Mouse (Mus musculus): ENCODE results near the gene Hpd. TPM values are rescaled to one million over a fixed set of nuclear protein-coding genes. Genes with fewer than 3 reads are reported as not detected.

Gene Hpd
- total and polyA plus RNA-seq, 2 experiments from 2014 or later = not detected

- H3K9ac ChIP-seq (replicated peaks; ENCODE audit: low read length, poor library complexity, severe bottlenecking) = 0 out of 2 replicates have a peak overlapping the region, but pooled peaks have one; percentile 78
- ATAC-seq (ENCODE audit: low FRiP score) (peak; percentile 22; the same call in 1 of the 2 replicates), DNase-seq (ENCODE audit: low spot score) (peak; percentile 73)
- H3K9me3 ChIP-seq (ENCODE audit: low read length) = no peaks in the 10 kb centered on the region
- peak overlapping the region; percentile 99 for H3K4me2 ChIP-seq (ENCODE audit: low read depth, low read length, poor library complexity, severe bottlenecking)
- peak overlapping the region; percentile 52 for H3K4me3 ChIP-seq (ENCODE audit: low read depth, low read length)
- H3K27me3 ChIP-seq (ENCODE audit: insufficient read depth, low read length) = no peaks in the 10 kb centered on the region
- TF ChIP-seq CTCF (IDR thresholded peaks at IDR 0.05) = peak; percentile 99
- H3K27ac ChIP-seq (ENCODE audit: low read depth, low read length) = peak overlapping the region; percentile 99
- H3K4me1 ChIP-seq (ENCODE audit: insufficient read depth, low read length) = peaks cover 23% of the 10 kb centered on the region
- 15% methylated on average over 18 of the region's 18 CpGs for WGBS
- no peaks in the 10 kb centered on the region for H3K36me3 ChIP-seq (ENCODE audit: insufficient read depth, low read length)
These were observed 49.3 kb downstream of the Hpd start for GRCm38 (mm10) chr5:123133083-123133783.

GRCm38 (mm10) chr5:123132308-123133071 lies 50.0 kb downstream of the Hpd start, which contains the start of gene Rhof:
Rhof (minus strand) TSS chr5:123132692.
- peak within 1 kb of the TSS; percentile 99 for H3K27ac ChIP-seq (ENCODE audit: low read depth, low read length)
- H3K27me3 ChIP-seq (ENCODE audit: insufficient read depth, low read length) = no peaks in the 10 kb centered on the region
- peak within 1 kb of the TSS; percentile 52 for H3K4me3 ChIP-seq (ENCODE audit: low read depth, low read length)
- H3K4me2 ChIP-seq (ENCODE audit: low read depth, low read length, poor library complexity, severe bottlenecking) = peak within 1 kb of the TSS; percentile 99
- WGBS = 3% methylated on average over 44 of the region's 44 CpGs
- H3K4me1 ChIP-seq (ENCODE audit: insufficient read depth, low read length) = peaks cover 23% of the 10 kb centered on the region
- DNase-seq (ENCODE audit: low spot score) (peak; percentile 90), ATAC-seq (ENCODE audit: low FRiP score) (peak; percentile 62)
- H3K9ac ChIP-seq (replicated peaks; ENCODE audit: low read length, poor library complexity, severe bottlenecking) = peak within 1 kb of the TSS; percentile 78
- TF ChIP-seq CTCF (IDR thresholded peaks at IDR 0.05) = peak; percentile 89
- no peaks in the 10 kb centered on the region for H3K9me3 ChIP-seq (ENCODE audit: low read length)
- no peaks in the 10 kb centered on the region for H3K36me3 ChIP-seq (ENCODE audit: insufficient read depth, low read length)

- WGBS = 88% methylated on average over 5 of the region's 5 CpGs
- H3K27me3 ChIP-seq (ENCODE audit: insufficient read depth, low read length) = no peaks in the 10 kb centered on the region
- TF ChIP-seq CTCF (IDR thresholded peaks at IDR 0.05) = no peak
- H3K9me3 ChIP-seq (ENCODE audit: low read length) = no peaks in the 10 kb centered on the region
- no peaks in the 10 kb centered on the region for H3K36me3 ChIP-seq (ENCODE audit: insufficient read depth, low read length)
- no peak overlapping the region for H3K4me3 ChIP-seq (ENCODE audit: low read depth, low read length)
- H3K9ac ChIP-seq (replicated peaks; ENCODE audit: low read length, poor library complexity, severe bottlenecking) = 0 out of 2 replicates have a peak overlapping the region, but pooled peaks have one; percentile 19
- peaks cover 14% of the 10 kb centered on the region; the same call in 1 of the 2 replicates for H3K4me1 ChIP-seq (ENCODE audit: insufficient read depth, low read length)
- no peak overlapping the region for H3K27ac ChIP-seq (ENCODE audit: low read depth, low read length)
- no peak overlapping the region for H3K4me2 ChIP-seq (ENCODE audit: low read depth, low read length, poor library complexity, severe bottlenecking)
- DNase-seq (ENCODE audit: low spot score) (no peak), ATAC-seq (ENCODE audit: low FRiP score) (no peak)
These were observed 51.7 kb downstream of the Hpd start for GRCm38 (mm10) chr5:123130814-123131148.

- no peaks in the 10 kb centered on the region for H3K27me3 ChIP-seq (ENCODE audit: insufficient read depth, low read length)
- WGBS = 86% methylated on average over 9 of the region's 9 CpGs
- no peak for TF ChIP-seq CTCF (IDR thresholded peaks at IDR 0.05)
- 0 out of 2 replicates have a peak overlapping the region, but pooled peaks have one; percentile 19 for H3K9ac ChIP-seq (replicated peaks; ENCODE audit: low read length, poor library complexity, severe bottlenecking)
- H3K9me3 ChIP-seq (ENCODE audit: low read length) = no peaks in the 10 kb centered on the region
- no peak overlapping the region for H3K4me3 ChIP-seq (ENCODE audit: low read depth, low read length)
- H3K4me1 ChIP-seq (ENCODE audit: insufficient read depth, low read length) = peaks cover 13% of the 10 kb centered on the region; the same call in 1 of the 2 replicates
- no peak overlapping the region for H3K27ac ChIP-seq (ENCODE audit: low read depth, low read length)
- ATAC-seq (ENCODE audit: low FRiP score) (no peak), DNase-seq (ENCODE audit: low spot score) (no peak)
- no peak overlapping the region for H3K4me2 ChIP-seq (ENCODE audit: low read depth, low read length, poor library complexity, severe bottlenecking)
- no peaks in the 10 kb centered on the region for H3K36me3 ChIP-seq (ENCODE audit: insufficient read depth, low read length)
These were observed 52.3 kb downstream of the Hpd start for GRCm38 (mm10) chr5:123130030-123130813.

GRCm38 (mm10) chr5:123129170-123129757 lies 53.3 kb downstream of the Hpd start:
- H3K36me3 ChIP-seq (ENCODE audit: insufficient read depth, low read length) = no peaks in the 10 kb centered on the region
- no peaks in the 10 kb centered on the region for H3K27me3 ChIP-seq (ENCODE audit: insufficient read depth, low read length)
- H3K4me3 ChIP-seq (ENCODE audit: low read depth, low read length) = no peak overlapping the region
- no peak overlapping the region for H3K27ac ChIP-seq (ENCODE audit: low read depth, low read length)
- no peaks in the 10 kb centered on the region for H3K9me3 ChIP-seq (ENCODE audit: low read length)
- ATAC-seq (ENCODE audit: low FRiP score) (no peak), DNase-seq (ENCODE audit: low spot score) (no peak)
- peaks cover 5% of the 10 kb centered on the region; the same call in 1 of the 2 replicates for H3K4me1 ChIP-seq (ENCODE audit: insufficient read depth, low read length)
- no peak overlapping the region for H3K9ac ChIP-seq (replicated peaks; ENCODE audit: low read length, poor library complexity, severe bottlenecking)
- 90% methylated on average over 10 of the region's 10 CpGs for WGBS
- H3K4me2 ChIP-seq (ENCODE audit: low read depth, low read length, poor library complexity, severe bottlenecking) = no peak overlapping the region
- TF ChIP-seq CTCF (IDR thresholded peaks at IDR 0.05) = no peak
